Mouse (Mus musculus): ENCODE data around the gene Vmn1r1. TPM values are rescaled to one million over a fixed set of nuclear protein-coding genes. Genes with fewer than 3 reads are reported as not detected.
"Not testable (repeated sequence)": the region's sequence is repeated elsewhere in the genome, so short reads cannot be mapped to it uniquely, and the experiment has no call there.

Gene Vmn1r1
- polyA plus RNA-seq, 1 experiment from 2014 or later: not detected

DNA sequence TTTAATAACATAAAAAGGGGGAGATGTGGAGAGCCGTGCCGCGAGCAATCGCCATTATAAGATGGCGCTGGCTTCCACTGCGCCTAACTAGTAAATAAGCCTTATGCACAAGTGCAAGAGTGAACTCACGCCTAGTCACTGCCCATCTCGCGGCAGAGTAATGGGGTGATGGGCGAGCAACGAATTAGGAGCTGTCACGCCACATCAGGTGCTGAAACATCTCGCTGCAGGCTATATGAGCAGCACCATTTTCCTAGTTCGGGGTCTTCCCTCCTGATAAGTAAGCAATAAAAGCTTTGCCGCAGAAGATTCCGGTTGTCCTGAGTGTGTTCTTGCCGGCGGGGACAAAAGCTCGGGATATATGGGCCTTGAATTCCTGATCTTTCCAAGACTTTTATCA lies 12.7 kb upstream of the Vmn1r1 start:
- not testable (repeated sequence) for H3K9me3 ChIP-seq (replicated peaks; ENCODE audit: control insufficient read depth, low read length); H3K9ac ChIP-seq (ENCODE audit: low read depth, low read length); H3K4me1 ChIP-seq (ENCODE audit: control insufficient read depth, low read depth, low read length); H3K27ac ChIP-seq (ENCODE audit: low read length); H3K36me3 ChIP-seq (ENCODE audit: control insufficient read depth, insufficient read depth); H3K4me3 ChIP-seq (ENCODE audit: low read depth, low read length); ATAC-seq (ENCODE audit: low read depth); H3K4me2 ChIP-seq (ENCODE audit: low read depth, low read length); H3K27me3 ChIP-seq (ENCODE audit: control insufficient read depth, insufficient read depth, low read depth, low read length)
- 82% methylated on average over 19 of the region's 19 CpGs for WGBS (ENCODE audit: insufficient replicate concordance)

GRCm38 (mm10) chr1:182170206-182170605 lies 5.9 kb upstream of the Vmn1r1 start:
- not testable (repeated sequence) for H3K9me3 ChIP-seq (replicated peaks; ENCODE audit: control insufficient read depth, low read length); ATAC-seq (ENCODE audit: low read depth); H3K4me1 ChIP-seq (ENCODE audit: control insufficient read depth, low read depth, low read length); H3K36me3 ChIP-seq (ENCODE audit: control insufficient read depth, insufficient read depth); H3K9ac ChIP-seq (ENCODE audit: low read depth, low read length); H3K27me3 ChIP-seq (ENCODE audit: control insufficient read depth, insufficient read depth, low read depth, low read length); H3K4me3 ChIP-seq (ENCODE audit: low read depth, low read length); H3K27ac ChIP-seq (ENCODE audit: low read length); H3K4me2 ChIP-seq (ENCODE audit: low read depth, low read length)
- 68% methylated on average over 6 of the region's 6 CpGs for WGBS (ENCODE audit: insufficient replicate concordance)

DNA sequence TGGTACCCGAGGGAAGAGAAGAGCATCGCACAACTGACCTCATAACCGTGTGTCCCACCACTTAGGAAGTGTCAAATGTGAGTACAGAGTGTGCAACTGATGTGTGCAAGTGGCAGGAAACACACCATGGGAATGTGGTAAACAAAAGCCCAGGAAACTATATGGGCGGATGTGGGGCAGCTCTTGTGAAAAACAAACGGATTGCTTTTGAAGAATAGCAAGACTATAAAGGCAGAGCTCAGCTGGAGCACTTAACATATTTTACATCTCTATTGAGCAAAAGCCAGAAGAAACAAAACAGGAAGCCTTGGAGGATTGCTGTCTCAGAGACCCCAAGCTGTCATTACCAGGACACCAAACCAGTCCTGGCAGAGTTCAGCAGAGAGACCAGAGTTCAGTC lies 1.3 kb downstream of the Vmn1r1 start:
- H3K27me3 ChIP-seq (ENCODE audit: control insufficient read depth, insufficient read depth, low read depth, low read length): no peaks in the 10 kb centered on the region
- no peaks in the 10 kb centered on the region for H3K4me1 ChIP-seq (ENCODE audit: control insufficient read depth, low read depth, low read length)
- no peak overlapping the region for H3K4me3 ChIP-seq (ENCODE audit: low read depth, low read length)
- 24% methylated on average over 5 of the region's 5 CpGs for WGBS (ENCODE audit: insufficient replicate concordance)
- no peaks in the 10 kb centered on the region for H3K9me3 ChIP-seq (replicated peaks; ENCODE audit: control insufficient read depth, low read length)
- H3K9ac ChIP-seq (ENCODE audit: low read depth, low read length): no peak overlapping the region
- no peaks in the 10 kb centered on the region for H3K36me3 ChIP-seq (ENCODE audit: control insufficient read depth, insufficient read depth)
- ATAC-seq (ENCODE audit: low read depth): no peak
- H3K4me2 ChIP-seq (ENCODE audit: low read depth, low read length): no peak overlapping the region
- H3K27ac ChIP-seq (ENCODE audit: low read length): no peak overlapping the region

GRCm38 (mm10) chr1:182159575-182159974 lies 4.7 kb downstream of the Vmn1r1 start:
- ATAC-seq (ENCODE audit: low read depth): no peak
- 69% methylated on average over 3 of the region's 3 CpGs for WGBS (ENCODE audit: insufficient replicate concordance)
- no peak overlapping the region for H3K4me3 ChIP-seq (ENCODE audit: low read depth, low read length)
- H3K4me1 ChIP-seq (ENCODE audit: control insufficient read depth, low read depth, low read length): no peaks in the 10 kb centered on the region
- H3K36me3 ChIP-seq (ENCODE audit: control insufficient read depth, insufficient read depth): no peaks in the 10 kb centered on the region
- no peaks in the 10 kb centered on the region for H3K9me3 ChIP-seq (replicated peaks; ENCODE audit: control insufficient read depth, low read length)
- no peak overlapping the region for H3K27ac ChIP-seq (ENCODE audit: low read length)
- H3K4me2 ChIP-seq (ENCODE audit: low read depth, low read length): no peak overlapping the region
- H3K27me3 ChIP-seq (ENCODE audit: control insufficient read depth, insufficient read depth, low read depth, low read length): no peaks in the 10 kb centered on the region
- no peak overlapping the region for H3K9ac ChIP-seq (ENCODE audit: low read depth, low read length)

DNA sequence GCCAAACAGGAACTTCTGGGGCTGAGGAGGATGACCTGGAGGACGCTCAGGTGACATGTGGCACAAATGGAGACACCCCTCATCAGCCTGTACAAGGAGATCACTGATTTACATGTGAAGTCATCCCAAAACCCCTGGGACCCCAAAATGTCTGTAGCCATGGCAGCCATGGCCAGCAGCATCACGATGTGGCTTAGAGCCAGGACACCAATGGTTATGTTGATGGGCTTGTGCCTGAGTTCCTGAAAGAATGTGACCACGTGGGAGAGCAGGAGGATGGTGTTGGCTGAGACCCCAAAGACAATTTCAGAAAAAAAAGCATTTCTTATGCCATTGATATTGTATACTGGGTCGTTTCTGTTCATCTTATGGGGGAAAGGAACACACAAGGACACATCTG lies 6.6 kb downstream of the Vmn1r1 start:
- no peaks in the 10 kb centered on the region for H3K9me3 ChIP-seq (replicated peaks; ENCODE audit: control insufficient read depth, low read length)
- 42% methylated on average over 4 of the region's 4 CpGs for WGBS (ENCODE audit: insufficient replicate concordance)
- no peaks in the 10 kb centered on the region for H3K36me3 ChIP-seq (ENCODE audit: control insufficient read depth, insufficient read depth)
- H3K27ac ChIP-seq (ENCODE audit: low read length): no peak overlapping the region
- no peak overlapping the region for H3K4me2 ChIP-seq (ENCODE audit: low read depth, low read length)
- no peak for ATAC-seq (ENCODE audit: low read depth)
- no peak overlapping the region for H3K4me3 ChIP-seq (ENCODE audit: low read depth, low read length)
- H3K9ac ChIP-seq (ENCODE audit: low read depth, low read length): no peak overlapping the region
- H3K4me1 ChIP-seq (ENCODE audit: control insufficient read depth, low read depth, low read length): no peaks in the 10 kb centered on the region
- H3K27me3 ChIP-seq (ENCODE audit: control insufficient read depth, insufficient read depth, low read depth, low read length): no peaks in the 10 kb centered on the region

DNA sequence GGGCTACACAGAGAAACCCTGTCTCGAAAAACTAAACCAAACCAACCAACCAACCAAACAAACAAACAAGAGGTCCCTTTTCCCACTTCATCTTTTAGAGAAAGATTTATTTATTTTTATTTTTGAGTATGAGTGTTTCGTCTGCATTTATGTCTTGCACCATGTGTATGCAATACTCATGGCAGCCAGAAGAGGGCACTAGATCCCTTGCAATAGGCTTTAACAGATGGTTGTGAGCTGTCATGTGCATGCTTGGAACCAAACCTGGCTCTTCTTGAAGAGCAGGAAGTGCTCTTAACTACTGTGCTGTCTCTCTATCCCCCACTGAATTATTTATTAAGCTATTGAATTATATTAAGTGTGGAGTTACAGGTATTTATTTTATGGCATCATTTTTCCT lies 14.3 kb downstream of the Vmn1r1 start:
- no peak for ATAC-seq (ENCODE audit: low read depth)
- 56% methylated on average over 2 of the region's 2 CpGs for WGBS (ENCODE audit: insufficient replicate concordance)
- no peak overlapping the region for H3K4me3 ChIP-seq (ENCODE audit: low read depth, low read length)

DNA sequence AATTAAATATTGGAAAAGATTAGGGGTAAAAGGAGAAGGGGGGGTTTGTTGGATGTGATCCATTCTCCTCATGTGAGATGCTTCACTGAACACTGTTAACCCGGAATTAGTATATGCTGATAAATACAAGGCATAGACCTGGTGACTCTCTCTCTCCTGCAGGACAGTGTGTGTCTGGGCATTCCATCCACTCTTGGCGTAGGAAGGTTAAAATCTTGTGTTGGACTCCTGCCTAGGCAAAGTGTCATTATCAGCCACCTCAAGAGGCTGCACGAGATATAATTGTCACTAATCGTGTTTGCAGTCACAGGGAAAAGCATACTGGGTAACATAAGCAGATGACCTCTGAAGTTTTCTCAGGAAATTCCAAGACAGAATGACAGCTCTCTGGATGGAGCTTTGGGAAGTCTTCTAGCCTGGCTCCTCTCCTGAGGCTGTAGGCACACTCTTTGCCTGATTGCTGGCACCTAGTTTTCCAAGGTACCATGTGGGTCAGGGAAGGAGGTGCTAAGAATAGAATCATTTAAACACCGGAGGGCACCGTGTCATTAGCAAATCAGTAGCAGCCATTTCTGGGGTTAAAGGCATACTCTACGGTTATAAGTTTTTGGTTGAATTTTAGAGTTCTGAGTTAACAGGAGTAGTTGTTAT lies 15.3 kb downstream of the Vmn1r1 start:
- Histone ChIP-seq H3K4me2 (ENCODE audit: low read depth, low read length) (no peak overlapping the region), H3K9ac (ENCODE audit: low read depth, low read length) (no peak overlapping the region), H3K36me3 (ENCODE audit: control insufficient read depth, insufficient read depth) (no peaks in the 10 kb centered on the region), H3K27me3 (ENCODE audit: control insufficient read depth, insufficient read depth, low read depth, low read length) (no peaks in the 10 kb centered on the region), H3K4me3 (ENCODE audit: low read depth, low read length) (no peak overlapping the region), H3K9me3 (replicated peaks; ENCODE audit: control insufficient read depth, low read length) (no peaks in the 10 kb centered on the region), H3K27ac (ENCODE audit: low read length) (no peak overlapping the region), H3K4me1 (ENCODE audit: control insufficient read depth, low read depth, low read length) (no peaks in the 10 kb centered on the region)
- ATAC-seq (ENCODE audit: low read depth): no peak
- WGBS (ENCODE audit: insufficient replicate concordance): 54% methylated on average over 7 of the region's 7 CpGs

More for the DNA sequence above, 14.3 kb downstream of the Vmn1r1 start:
- no peaks in the 10 kb centered on the region for H3K4me1 ChIP-seq (ENCODE audit: control insufficient read depth, low read depth, low read length)
- no peaks in the 10 kb centered on the region for H3K27me3 ChIP-seq (ENCODE audit: control insufficient read depth, insufficient read depth, low read depth, low read length)
- H3K9ac ChIP-seq (ENCODE audit: low read depth, low read length): no peak overlapping the region
- no peak overlapping the region for H3K27ac ChIP-seq (ENCODE audit: low read length)
- H3K9me3 ChIP-seq (replicated peaks; ENCODE audit: control insufficient read depth, low read length): no peaks in the 10 kb centered on the region
- H3K36me3 ChIP-seq (ENCODE audit: control insufficient read depth, insufficient read depth): no peaks in the 10 kb centered on the region
- H3K4me2 ChIP-seq (ENCODE audit: low read depth, low read length): no peak overlapping the region

GRCm38 (mm10) chr1:182145546-182145945 lies 18.7 kb downstream of the Vmn1r1 start:
- Histone ChIP-seq H3K4me1 (ENCODE audit: control insufficient read depth, low read depth, low read length) (no peaks in the 10 kb centered on the region), H3K36me3 (ENCODE audit: control insufficient read depth, insufficient read depth) (no peaks in the 10 kb centered on the region), H3K4me2 (ENCODE audit: low read depth, low read length) (no peak overlapping the region)

DNA sequence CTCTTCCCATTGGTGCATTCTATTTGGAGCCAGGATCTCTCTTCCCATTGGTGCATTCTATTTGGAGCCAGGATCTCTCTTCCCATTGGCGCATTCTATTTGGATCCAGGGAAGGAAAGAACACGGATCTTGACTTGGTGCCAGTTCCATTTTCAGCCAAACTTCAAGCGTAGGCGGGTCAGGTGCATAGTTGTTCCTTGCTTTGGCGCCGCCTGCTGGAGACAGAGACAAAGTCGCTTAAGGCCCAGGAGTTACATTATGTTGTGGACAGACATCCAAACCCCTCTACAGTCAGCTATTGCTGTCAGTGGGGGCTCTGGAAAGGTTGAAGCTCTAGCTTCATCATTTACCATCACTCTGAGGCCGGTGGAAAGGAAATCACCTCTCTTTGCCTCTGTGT lies 21.0 kb downstream of the Vmn1r1 start:
- ATAC-seq (ENCODE audit: low read depth): no peak
- Histone ChIP-seq H3K9ac (ENCODE audit: low read depth, low read length) (no peak overlapping the region), H3K27me3 (ENCODE audit: control insufficient read depth, insufficient read depth, low read depth, low read length) (no peaks in the 10 kb centered on the region), H3K9me3 (replicated peaks; ENCODE audit: control insufficient read depth, low read length) (no peaks in the 10 kb centered on the region), H3K4me2 (ENCODE audit: low read depth, low read length) (no peak overlapping the region), H3K27ac (ENCODE audit: low read length) (no peak overlapping the region), H3K4me3 (ENCODE audit: low read depth, low read length) (no peak overlapping the region), H3K36me3 (ENCODE audit: control insufficient read depth, insufficient read depth) (no peaks in the 10 kb centered on the region), H3K4me1 (ENCODE audit: control insufficient read depth, low read depth, low read length) (peaks cover 5% of the 10 kb centered on the region; the same call in 1 of the 2 replicates)
- 54% methylated on average over 8 of the region's 8 CpGs for WGBS (ENCODE audit: insufficient replicate concordance)

More at GRCm38 (mm10) chr1:182145546-182145945, 18.7 kb downstream of the Vmn1r1 start:
- no peak overlapping the region for H3K4me3 ChIP-seq (ENCODE audit: low read depth, low read length)
- H3K9me3 ChIP-seq (replicated peaks; ENCODE audit: control insufficient read depth, low read length): no peaks in the 10 kb centered on the region
- WGBS (ENCODE audit: insufficient replicate concordance): 57% methylated on average over 5 of the region's 5 CpGs
- no peaks in the 10 kb centered on the region for H3K27me3 ChIP-seq (ENCODE audit: control insufficient read depth, insufficient read depth, low read depth, low read length)
- ATAC-seq (ENCODE audit: low read depth): no peak
- no peak overlapping the region for H3K27ac ChIP-seq (ENCODE audit: low read length)
- no peak overlapping the region for H3K9ac ChIP-seq (ENCODE audit: low read depth, low read length)
